Mouse (Mus musculus) kidney, postnatal 36 days (tissue): ENCODE data around the gene Cc2d2b.

Experiments used
- DNase-seq, 2 experiments: peaks; one replicate each; pipeline ENCODE4 v3.0.0; 2021 to 2022; ENCODE audit warnings: mixed read lengths in 2 of 2

Cc2d2b gene

GRCm38 (mm10) chr19:40748559-40748958, at the start of gene Cc2d2b:
Gene Cc2d2b, plus strand, starts transcription at chr19:40748753.
- no peak for DNase-seq

GRCm38 (mm10) chr19:40699816-40700215, 48.7 kb upstream of the Cc2d2b start:
- DNase-seq, result no peak

- no peak for DNase-seq
Measured at GRCm38 (mm10) chr19:40702406-40702805, 46.1 kb upstream of the Cc2d2b start.

GRCm38 (mm10) chr19:40712889-40713628, 35.5 kb upstream of the Cc2d2b start:
- no peak for DNase-seq

GRCm38 (mm10) chr19:40714700-40715099, 33.9 kb upstream of the Cc2d2b start:
- DNase-seq, result no peak

- no peak for DNase-seq
Measured at GRCm38 (mm10) chr19:40716981-40717380, 31.6 kb upstream of the Cc2d2b start.

- no peak for DNase-seq
Measured at GRCm38 (mm10) chr19:40719439-40720105, 29.0 kb upstream of the Cc2d2b start.

GRCm38 (mm10) chr19:40720381-40720780, 28.2 kb upstream of the Cc2d2b start:
- DNase-seq, result no peak

- DNase-seq, result peak; percentile 45 to 78
Measured at GRCm38 (mm10) chr19:40722137-40723038, 26.2 kb upstream of the Cc2d2b start.

GRCm38 (mm10) chr19:40723516-40723915, 25.0 kb upstream of the Cc2d2b start:
- DNase-seq, result no peak

GRCm38 (mm10) chr19:40726148-40726547, 22.4 kb upstream of the Cc2d2b start:
- no peak for DNase-seq

- DNase-seq, result no peak
Measured at GRCm38 (mm10) chr19:40726614-40727013, 21.9 kb upstream of the Cc2d2b start.

- no peak for DNase-seq
Measured at GRCm38 (mm10) chr19:40728213-40728612, 20.3 kb upstream of the Cc2d2b start.

GRCm38 (mm10) chr19:40728732-40729420, 19.7 kb upstream of the Cc2d2b start:
- no peak for DNase-seq

- no peak for DNase-seq
Measured at GRCm38 (mm10) chr19:40733409-40733808, 15.1 kb upstream of the Cc2d2b start.

GRCm38 (mm10) chr19:40733849-40734248, 14.7 kb upstream of the Cc2d2b start:
- no peak for DNase-seq

- peak; percentile 44 to 78 for DNase-seq
Measured at GRCm38 (mm10) chr19:40736680-40737512, 11.7 kb upstream of the Cc2d2b start.

GRCm38 (mm10) chr19:40737613-40738012, 10.9 kb upstream of the Cc2d2b start:
- no peak for DNase-seq

GRCm38 (mm10) chr19:40738683-40739324, 9.7 kb upstream of the Cc2d2b start:
- DNase-seq, result no peak

- no peak for DNase-seq
Measured at GRCm38 (mm10) chr19:40746603-40747002, 1.9 kb upstream of the Cc2d2b start.

- DNase-seq, result peak; percentile 29 to 73
Measured at GRCm38 (mm10) chr19:40754311-40754710, 5.8 kb downstream of the Cc2d2b start.
